Mouse (Mus musculus): ENCODE data around the gene Ghrl. TPM values are rescaled to one million over a fixed set of nuclear protein-coding genes. Genes with fewer than 3 reads are reported as not detected.
"Not testable (repeated sequence)": the region's sequence is repeated elsewhere in the genome, so short reads cannot be mapped to it uniquely, and the experiment has no call there.

Gene Ghrl
- polyA plus RNA-seq (2017; shearing (Covaris generic)) = not detected

- no peak for ATAC-seq
Observed at GRCm38 (mm10) chr6:113719878-113720277, at the start of gene Ghrl. Gene Ghrl (minus strand): TSS chr6:113719880.

GRCm38 (mm10) chr6:113768804-113769203 is 49.1 kb upstream of the Ghrl start:
- ATAC-seq = no peak

GRCm38 (mm10) chr6:113761644-113762043 is 42.0 kb upstream of the Ghrl start:
- ATAC-seq = no peak

GRCm38 (mm10) chr6:113749119-113749685 is 29.5 kb upstream of the Ghrl start:
- no peak for ATAC-seq

- ATAC-seq = no peak
Observed at GRCm38 (mm10) chr6:113748351-113748750, 28.7 kb upstream of the Ghrl start.

- ATAC-seq = no peak
Observed at GRCm38 (mm10) chr6:113747284-113747683, 27.6 kb upstream of the Ghrl start.

GRCm38 (mm10) chr6:113745117-113745516 is 25.4 kb upstream of the Ghrl start:
- no peak for ATAC-seq

GRCm38 (mm10) chr6:113743111-113743510 is 23.4 kb upstream of the Ghrl start:
- ATAC-seq = no peak

- no peak for ATAC-seq
Observed at GRCm38 (mm10) chr6:113742321-113742720, 22.6 kb upstream of the Ghrl start.

GRCm38 (mm10) chr6:113741425-113741824 is 21.7 kb upstream of the Ghrl start:
- ATAC-seq = no peak

GRCm38 (mm10) chr6:113740236-113741217 is 20.8 kb upstream of the Ghrl start, which contains the start of gene Sec13:
Gene Sec13 (minus strand): TSS chr6:113740743.
- ATAC-seq = peak; percentile 88

GRCm38 (mm10) chr6:113737318-113738046 is 17.8 kb upstream of the Ghrl start:
- no peak for ATAC-seq

- no peak for ATAC-seq
Observed at GRCm38 (mm10) chr6:113731296-113731695, 11.6 kb upstream of the Ghrl start.

GRCm38 (mm10) chr6:113728181-113728580 is 8.5 kb upstream of the Ghrl start:
- ATAC-seq = no peak

GRCm38 (mm10) chr6:113721061-113721460 is 1.4 kb upstream of the Ghrl start:
- no peak for ATAC-seq

GRCm38 (mm10) chr6:113717541-113717940 is 2.1 kb downstream of the Ghrl start:
- ATAC-seq = no peak

- ATAC-seq = no peak
Observed at GRCm38 (mm10) chr6:113714797-113715196, 4.9 kb downstream of the Ghrl start.

GRCm38 (mm10) chr6:113714276-113714675 is 5.4 kb downstream of the Ghrl start:
- no peak for ATAC-seq

- ATAC-seq = not testable (repeated sequence)
Observed at GRCm38 (mm10) chr6:113713389-113713788, 6.3 kb downstream of the Ghrl start.

- no peak for ATAC-seq
Observed at GRCm38 (mm10) chr6:113712718-113713117, 7.0 kb downstream of the Ghrl start.

- ATAC-seq = peak; percentile 3
Observed at GRCm38 (mm10) chr6:113697222-113698205, 22.2 kb downstream of the Ghrl start.
